Mouse (Mus musculus): ENCODE data around the gene Pth2.
"Not testable (repeated sequence)": the region's sequence is repeated elsewhere in the genome, so short reads cannot be mapped to it uniquely, and the experiment has no call there.

Pth2 gene

DNA sequence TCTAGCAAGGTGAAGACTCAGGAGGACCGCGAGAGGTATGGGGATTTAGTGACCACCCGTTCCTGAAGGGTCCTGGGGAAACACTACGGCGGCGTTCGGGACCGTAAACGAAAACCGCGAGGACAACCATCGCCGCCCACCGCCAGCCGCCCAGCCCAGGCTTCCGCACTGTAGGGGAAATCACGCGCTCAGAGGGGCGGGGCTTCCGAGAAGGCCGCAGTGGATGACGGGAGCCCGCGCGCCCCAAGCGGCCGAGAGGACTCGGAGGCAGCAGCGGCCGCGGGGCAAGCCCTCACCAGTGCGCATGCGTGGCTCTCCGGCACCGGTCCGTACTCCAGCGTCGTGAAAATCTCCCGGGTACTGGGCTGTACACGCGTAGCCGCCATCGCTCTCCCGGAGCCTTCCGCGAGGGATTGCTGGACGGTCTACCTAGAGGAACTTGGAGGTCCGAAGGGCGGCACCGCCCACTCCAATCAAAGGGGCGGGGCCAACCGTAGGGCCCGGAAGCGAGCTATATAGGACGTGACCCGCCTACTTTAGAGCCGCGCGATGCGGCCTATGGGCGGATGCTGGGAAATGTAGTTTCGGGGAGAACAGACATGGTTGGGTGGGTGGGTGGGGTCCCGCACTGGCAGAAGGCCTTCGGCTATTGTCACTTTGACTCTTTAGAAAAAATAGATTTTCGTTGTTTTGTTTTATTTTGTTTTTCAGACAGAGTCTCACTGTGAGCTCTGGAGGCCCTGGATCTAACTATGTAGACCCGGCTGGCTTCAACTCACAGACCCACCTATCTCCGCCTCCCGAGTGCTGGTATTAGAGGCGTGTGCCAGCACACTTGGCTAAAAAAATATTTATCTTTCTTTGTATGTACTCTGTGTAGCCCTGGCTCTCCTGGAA is 26.5 kb upstream of the Pth2 start, which contains the start of the genes Pih1d1 and Aldh16a1:
Gene Pih1d1 (plus strand): TSS at position 208 of the 897 bp plus-strand sequence.
Gene Aldh16a1 (minus strand): TSS at position 489 of the 897 bp plus-strand sequence.
- DNase-seq, result peak; percentile 97

DNA sequence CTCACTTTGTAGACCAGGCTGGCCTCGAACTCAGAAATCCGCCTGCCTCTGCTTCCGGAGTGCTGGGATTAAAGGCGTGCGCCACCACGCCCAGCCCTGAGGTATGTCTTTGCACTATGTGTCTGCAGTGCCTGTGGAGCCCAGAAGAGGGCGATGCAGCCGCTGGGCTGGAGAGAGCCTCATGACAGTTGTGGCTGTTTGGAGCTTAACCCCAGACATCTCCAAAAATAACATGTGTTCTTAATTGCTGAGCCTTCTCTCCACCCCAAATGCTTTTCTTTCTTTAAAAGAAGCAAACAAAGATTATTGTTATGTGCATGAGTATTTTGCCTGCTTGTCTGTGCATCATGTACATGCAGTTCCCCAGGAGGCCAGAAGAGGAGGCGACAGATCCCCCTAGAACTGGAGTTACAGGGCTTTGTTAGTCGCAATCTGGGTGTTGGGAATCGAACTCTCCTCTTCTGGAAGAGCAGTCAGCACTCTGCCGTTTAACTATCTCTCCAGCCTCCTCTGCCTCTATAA is 25.7 kb upstream of the Pth2 start:
- DNase-seq, result peak; percentile 51

DNA sequence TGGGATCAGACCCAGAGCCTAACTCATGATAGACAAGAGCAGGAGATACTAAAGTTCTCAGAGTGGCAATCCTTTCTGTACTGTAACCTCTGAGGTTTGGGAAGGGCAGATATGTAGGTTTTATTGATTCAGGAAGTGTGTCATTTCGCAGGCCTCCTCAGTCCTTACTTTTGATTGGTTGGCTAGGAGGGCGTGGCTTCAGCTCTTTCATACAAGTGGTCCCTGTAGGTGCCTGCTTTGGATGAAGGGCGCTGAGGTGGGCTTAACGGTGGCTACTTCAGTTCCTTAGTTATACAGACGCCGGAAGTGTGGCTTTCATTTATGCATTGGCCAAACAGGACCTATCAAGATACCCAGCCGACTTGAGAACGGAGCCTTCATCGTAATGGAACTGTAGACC is 25.2 kb upstream of the Pth2 start:
- DNase-seq, result peak; percentile 12

DNA sequence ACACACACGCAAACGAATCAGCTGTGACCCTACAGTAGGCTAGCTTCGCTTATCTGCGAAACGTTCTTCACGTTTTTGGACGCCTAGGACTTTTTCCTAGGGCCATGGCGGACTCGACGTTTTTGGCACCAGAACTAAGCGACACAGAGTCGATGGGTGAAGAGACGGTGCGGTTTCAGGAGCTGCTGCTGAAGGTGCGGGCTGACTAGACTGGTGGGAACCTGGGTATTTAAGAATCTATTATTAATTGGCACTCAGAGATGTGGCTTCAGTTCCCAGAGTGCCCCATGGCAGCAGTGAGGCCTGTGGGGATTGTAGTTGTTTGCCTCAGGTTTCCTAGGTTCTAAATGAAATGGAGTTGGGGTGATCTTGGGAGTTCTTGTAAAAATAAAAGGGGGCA is 24.6 kb upstream of the Pth2 start:
- DNase-seq, result no peak

DNA sequence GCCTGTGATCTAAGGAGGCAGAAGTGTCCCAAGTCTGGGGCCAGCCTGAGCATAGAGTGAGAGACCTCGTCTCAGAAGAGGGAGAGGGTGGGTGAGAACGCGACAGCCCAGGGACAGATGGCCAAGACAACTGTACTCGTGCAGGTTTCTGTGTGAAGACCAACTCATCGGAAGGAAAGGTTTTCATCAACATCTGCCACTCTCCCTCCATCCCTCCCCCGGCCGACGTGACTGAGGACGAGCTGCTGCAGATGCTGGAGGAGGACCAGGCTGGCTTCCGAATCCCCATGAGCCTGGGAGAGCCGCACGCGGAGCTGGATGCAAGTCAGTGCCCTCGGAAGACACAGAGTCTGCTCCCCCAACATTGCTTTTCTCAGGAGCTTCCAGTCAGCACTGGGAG is 23.3 kb upstream of the Pth2 start:
- no peak for DNase-seq

DNA sequence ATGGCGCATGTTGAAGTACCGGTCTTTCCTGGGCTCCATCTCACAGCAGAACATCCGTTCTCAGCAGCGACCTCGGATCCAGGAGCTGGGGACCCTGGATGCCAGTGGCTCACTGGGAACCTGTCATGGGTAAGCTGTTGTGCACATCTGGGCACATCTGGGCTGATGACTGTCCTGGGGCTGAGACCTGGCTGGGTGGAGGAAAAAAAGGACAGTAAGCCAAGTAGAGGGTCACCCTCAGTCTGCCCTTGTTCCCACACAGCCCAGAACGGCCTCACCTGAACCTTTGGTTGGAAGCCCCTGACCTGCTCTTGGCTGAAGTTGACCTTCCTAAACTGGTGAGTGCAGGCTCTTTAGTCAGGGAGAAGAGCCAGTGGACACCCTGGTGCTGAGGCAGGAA is 21.8 kb upstream of the Pth2 start:
- DNase-seq, result no peak

DNA sequence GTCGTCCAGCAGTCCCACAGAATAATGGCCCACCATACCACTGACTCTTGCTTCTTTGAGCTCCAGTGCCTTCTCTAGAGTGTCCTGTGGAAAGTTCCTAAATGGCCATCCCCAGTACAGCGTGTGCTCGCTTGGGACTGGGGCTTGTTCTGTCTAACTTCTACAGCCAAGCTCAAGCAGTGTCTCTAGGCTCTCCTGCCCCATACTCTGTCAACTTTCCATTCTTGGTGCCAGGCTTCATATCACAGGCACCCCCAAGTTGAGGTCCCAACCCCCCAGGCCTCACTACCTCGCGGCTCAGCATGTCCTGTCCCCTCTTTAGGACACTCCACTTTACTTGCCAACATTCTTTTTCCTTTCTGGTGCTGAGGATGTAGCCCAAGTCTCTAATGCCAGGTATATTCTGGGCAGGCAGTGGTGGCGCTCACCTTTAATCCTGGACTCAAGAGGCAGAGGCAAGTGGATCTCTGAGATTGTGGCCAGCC is 20.4 kb upstream of the Pth2 start:
- no peak for DNase-seq

DNA sequence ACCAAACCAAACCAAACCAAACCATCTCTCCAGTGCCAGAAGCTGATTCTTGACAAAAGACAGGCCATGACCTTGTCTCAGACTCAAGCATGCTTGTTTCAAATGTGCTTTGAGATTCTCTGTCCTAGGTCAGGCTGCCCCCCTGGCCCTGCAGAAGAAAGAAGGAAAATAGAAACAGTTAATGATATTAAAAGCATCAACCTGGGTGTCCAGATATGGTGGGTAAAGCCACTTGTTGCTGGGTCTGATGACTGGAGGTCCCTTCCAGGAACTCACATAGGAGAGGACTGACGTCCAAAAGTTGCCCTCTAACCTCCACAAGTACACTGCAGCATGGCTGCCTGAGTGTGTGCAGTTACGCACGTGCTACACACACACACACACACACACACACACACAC is 19.9 kb upstream of the Pth2 start:
- no peak for DNase-seq

DNA sequence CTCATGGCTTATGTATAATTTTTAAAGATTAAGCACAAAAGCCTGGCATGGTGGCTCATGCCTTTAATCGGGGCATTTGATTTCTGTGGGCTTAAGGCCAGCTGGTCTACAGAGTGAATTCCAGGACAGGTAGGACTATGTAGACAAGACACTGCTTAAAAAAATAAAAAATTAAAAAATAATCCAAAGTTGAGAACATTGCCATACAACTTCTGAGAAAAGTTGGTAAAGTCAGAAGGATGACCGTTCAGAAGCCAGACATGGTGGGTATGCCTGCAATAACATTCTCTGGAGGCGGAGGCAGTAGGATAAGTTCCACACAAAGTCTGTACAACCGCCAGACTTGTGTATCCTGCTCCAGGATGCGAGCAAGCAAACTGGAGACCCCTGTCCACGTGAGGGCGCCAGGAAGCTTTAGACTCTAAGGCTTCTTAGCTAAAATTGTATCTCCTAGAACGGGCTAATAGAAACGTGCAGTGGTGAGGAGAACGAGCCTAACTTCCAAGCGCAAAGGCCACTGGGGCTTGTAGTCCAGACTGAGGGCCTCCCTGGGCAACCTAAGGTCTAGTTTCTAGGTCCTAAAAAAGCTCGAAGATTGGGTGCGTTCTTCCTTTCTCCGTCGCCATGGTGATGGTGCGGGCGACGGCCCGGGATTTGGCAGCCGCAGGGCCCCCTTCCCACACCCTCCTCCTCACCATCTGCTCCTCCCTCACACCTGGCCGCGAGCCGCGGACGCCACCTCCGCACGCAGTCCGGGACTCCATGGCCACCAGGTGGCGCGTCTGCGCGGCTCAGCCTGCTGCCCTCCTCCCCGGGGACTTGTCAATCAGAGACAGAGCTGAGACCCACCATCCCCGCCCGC is 19.0 kb upstream of the Pth2 start:
- DNase-seq, result peak; percentile 91

DNA sequence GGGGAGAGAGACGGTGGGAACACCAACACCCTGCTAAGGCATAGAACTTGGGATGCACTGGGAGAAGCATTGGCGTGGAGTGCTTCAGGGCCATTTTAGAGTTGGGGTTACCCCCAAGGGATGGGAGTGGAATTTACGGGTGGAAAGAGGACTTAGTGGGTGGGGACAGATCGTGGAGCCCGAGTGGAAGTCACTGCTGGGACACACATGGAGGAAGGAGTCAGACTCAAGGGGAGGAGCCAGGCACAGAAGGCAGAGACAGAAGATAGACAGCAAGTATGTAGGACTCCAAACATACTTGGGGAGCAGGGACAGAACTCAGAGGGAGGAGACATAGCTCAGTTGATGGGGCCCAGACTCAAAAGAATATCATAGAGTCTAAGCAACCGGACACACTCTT is 18.2 kb upstream of the Pth2 start:
- DNase-seq, result no peak

DNA sequence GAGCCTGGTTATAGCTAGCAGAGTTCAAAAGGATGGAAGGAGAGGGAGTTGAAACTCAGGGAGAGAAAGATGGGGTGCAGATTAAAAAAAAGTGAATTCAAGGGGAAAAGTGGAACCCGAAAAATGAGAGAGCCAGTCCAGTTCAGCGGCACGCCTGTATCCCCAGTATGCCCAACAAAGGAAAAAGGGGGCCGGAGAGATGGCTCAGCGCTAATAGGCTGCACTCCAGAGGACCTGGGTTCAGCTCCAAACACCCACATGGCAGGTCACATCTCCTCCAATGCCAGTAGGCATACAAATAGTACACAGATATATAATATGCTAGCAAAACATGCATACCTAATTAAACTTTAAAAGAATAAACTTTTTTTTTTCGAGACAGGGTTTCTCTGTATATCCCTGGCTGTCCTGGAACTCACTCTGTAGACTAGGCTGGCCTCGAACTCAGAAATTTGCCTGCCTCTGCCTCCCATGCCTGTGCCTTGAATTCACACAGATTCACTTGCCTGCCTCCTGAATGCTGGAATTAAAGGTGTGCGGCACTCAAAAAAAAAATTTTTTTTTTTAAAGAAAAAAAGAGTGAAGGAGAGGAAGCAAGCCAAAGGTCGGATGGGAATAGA is 17.7 kb upstream of the Pth2 start:
- DNase-seq, result no peak

DNA sequence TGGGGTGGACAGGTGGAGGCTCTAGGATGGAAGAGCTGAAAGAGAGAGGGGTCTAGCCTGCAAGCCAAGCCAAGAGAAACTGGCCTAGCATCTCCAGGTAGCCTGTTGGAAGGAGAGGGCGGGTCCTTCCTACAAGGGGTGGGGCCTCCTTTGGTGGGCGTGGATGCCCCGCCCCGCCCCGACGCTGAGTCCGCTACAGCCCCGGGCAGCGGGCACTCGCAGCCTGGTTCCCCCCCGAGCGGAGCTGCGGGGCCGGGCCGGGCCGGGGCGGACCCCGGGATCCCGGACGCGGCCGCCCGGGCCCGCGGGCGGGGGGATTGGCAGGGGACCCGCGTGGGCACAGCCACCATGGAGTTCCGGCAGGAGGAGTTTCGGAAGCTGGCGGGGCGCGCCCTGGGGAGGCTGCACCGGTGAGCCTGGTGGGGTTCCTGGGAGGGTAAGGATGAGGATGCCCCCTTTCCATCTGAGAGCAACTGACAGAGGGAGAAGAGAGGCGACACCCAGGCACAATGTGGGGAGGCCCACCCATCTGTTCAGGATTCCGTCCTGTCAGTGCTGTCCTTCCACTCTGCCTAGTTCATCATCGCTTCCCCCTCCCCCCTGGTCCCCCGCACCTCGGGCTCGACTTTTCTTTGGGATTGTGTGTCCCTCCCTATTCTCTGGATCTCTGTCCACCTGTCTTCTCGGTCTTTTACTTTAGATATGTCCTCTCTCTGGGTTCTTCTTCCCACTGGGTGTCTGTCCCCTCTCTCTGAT is 16.9 kb upstream of the Pth2 start, which contains the start of gene Slc17a7:
Gene Slc17a7 (plus strand): TSS at position 215 of the 756 bp plus-strand sequence.
- DNase-seq, result peak; percentile 63

DNA sequence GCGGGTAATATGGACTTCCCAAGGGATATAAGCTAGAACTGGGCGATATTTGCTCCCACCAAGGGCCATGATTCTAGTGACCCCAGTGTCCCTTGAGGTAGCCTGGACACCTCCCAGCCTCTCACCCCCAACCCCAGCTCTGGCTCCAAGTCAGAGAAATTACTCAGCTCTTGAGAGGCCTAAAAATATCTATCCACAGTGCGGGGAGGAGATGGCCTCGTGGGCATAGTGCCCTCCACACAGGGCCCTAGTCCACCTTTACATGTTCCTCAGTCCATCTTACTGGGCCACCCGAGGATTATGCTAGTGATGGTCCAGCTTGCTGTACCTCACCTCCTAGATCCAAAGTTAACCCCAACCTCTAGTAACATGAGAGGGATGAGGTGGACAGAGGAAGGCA is 16.0 kb upstream of the Pth2 start:
- DNase-seq, result no peak

DNA sequence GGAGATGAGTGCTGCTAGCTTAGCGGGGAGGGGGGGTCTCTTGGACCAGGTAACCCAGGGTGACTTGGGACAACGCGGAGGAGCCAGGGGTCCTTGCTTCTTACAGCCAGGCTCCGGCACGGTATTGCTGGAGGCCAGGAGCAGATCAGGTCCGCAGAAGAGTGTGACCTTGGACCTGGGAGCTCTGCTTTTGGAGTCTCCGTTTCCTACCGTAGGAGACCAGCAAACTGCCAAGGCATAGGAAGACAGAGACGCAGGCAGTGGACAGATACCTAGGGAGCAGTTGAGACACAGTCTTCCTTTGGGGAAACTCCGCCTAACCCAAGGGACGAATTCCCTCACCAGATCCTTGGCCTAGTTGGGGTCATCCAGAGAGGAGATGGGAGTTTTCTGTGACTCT is 15.1 kb upstream of the Pth2 start:
- no peak for DNase-seq

DNA sequence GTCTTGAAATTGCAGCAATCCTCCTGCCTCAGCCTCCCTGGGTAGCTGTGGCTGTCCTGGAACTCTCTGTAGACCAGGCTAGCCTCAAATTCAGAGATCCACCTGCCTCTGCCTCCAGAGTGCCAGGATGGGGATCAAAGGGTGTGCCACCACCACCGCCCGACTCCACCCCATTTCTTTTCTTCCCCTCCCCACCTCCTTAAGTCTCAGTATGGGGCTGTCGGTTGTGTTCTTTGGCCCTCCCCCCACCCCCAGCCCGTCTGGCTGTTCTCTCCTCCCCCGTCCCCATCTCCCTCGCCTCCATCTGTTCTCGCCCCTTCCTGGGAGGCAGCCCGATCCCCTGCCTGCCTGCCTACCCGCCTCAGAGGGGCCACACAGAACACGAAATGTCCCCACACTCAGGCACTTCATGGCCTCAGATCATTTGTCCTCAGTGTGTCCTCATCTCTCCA is 13.8 kb upstream of the Pth2 start:
- DNase-seq, result no peak

DNA sequence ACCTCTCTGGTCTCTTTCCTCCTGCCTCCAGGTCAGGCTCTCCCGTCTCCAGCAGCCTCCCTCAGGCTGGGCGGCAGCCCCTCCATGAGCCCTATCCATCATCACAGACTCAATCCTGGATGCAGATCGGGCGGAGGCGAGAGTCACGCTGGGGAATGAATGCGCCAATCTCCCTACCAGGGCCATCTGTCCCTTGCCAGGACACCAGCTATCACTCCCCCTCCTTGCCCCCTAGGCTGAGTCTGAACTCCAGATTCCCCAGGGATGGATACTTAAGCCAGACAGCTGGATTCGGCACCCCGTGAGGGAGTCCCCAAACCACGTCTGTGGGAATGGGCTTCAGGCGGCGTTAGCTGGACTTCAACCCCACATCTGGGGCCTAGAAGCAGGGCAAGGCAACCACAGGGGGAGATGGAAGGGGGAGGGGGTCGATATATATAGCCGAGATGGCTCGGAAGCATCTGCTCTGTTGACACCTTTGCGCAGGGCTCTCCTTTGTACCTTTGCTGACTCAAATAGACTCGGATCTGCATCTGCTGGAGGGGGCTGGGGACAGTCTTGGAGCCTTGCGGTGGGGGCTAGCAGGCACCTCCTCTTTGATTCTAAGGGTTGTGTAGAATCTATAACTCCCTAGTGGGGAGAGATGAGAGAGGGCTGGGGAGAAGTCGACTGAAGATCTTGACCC is 12.9 kb upstream of the Pth2 start:
- DNase-seq, result peak; percentile 64

DNA sequence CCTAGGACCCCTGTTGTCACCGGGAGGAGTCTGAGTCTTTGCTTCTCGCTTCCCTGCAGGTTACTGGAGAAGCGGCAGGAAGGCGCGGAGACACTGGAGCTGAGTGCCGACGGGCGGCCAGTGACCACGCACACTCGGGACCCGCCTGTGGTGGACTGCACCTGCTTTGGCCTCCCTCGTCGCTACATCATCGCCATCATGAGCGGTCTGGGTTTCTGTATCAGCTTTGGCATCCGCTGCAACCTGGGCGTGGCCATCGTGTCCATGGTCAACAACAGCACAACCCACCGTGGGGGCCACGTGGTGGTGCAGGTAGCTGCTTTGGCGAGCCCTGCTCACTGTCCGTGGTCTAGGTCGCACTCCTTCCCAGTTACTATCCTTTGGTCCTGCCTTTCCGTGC is 12.1 kb upstream of the Pth2 start:
- DNase-seq, result no peak

DNA sequence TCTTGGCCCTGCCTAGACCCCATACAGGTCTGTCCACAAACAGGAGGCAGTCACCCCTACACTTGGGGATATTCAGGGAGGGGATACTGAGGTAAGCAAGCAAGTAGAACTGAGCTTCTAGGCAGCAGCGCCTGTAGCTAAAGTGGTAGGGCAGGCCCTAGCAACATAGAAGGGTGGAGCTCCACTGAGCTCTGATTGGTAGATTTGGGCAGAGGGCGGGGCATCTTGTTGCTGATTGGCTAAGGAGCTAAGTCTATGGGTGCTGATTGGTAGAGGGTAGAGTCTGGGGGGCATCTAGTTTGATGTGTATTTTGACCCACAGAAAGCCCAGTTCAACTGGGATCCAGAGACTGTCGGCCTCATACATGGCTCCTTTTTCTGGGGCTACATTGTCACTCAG is 11.3 kb upstream of the Pth2 start:
- no peak for DNase-seq

DNA sequence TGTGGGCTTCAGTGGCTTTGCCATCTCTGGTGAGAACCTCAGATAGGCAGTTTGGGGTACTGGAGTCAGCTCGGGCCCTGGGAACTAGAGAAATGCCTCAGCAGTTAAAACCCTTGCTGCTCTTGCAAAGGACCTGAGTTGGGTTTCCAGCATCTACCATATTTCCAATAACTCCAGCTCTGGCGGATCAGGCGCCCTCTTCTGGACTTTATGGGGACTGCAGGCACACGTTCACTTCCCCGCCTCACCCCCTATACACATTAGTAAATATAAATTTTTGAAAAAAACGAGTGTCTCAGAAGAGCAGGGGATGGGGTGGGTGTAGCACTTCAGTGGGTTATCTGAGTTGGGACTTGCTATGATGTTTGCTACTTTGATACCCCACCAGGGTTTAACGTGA is 7.8 kb upstream of the Pth2 start:
- DNase-seq, result no peak

DNA sequence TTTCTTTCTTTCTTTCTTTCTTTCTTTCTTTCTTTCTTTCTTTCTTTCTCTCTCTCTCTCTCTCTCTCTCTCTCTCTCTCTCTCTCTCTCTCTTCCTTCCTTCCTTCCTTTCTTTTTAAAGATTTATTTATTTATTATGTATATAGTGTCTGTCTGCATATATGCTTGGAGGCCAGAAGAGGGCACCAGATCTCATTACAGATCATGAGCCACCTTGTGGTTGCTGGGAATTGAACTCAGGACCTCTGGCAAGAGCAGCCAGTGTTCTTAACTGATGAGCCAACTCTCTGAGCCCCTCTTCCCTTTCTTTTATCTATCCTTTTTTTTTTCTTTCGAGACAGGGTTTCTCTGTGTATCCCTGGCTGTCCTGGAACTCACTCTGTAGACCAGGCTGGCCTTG is 7.0 kb upstream of the Pth2 start:
- DNase-seq, result not testable (repeated sequence)

DNA sequence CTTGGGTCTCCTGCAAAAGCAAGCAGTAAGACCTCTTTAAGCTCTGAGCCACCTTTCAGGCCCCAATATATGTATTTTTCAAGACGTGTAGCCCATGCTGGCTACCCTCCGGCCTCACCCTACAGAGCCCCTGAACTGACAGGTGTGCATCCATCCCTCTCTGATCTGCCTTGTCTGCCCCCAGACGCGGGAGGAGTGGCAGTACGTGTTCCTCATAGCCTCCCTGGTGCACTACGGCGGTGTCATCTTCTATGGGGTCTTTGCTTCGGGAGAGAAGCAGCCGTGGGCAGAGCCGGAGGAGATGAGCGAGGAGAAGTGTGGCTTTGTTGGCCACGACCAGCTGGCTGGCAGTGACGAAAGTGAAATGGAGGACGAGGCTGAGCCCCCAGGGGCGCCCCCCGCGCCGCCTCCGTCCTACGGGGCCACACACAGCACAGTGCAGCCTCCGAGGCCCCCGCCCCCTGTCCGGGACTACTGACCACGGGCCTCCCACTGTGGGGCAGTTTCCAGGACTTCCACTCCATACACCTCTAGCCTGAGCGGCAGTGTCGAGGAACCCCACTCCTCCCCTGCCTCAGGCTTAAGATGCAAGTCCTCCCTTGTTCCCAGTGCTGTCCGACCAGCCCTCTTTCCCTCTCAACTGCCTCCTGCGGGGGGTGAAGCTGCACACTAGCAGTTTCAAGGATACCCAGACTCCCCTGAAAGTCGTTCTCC is 6.1 kb upstream of the Pth2 start:
- DNase-seq, result peak; percentile 67

Measured in retina, postnatal 1 day (tissue).